Mouse (Mus musculus) ovary, postnatal 36 days (tissue): ENCODE measurements around the gene Olfr539.
"Not testable (repeated sequence)": the region's sequence is repeated elsewhere in the genome, so short reads cannot be mapped to it uniquely, and the experiment has no call there.

ENCODE experiments used
- DNase-seq: peaks from one replicate; pipeline ENCODE4 v3.0.0; 2022; ENCODE audit warnings: low spot score, mixed read lengths

Olfr539 gene

DNA sequence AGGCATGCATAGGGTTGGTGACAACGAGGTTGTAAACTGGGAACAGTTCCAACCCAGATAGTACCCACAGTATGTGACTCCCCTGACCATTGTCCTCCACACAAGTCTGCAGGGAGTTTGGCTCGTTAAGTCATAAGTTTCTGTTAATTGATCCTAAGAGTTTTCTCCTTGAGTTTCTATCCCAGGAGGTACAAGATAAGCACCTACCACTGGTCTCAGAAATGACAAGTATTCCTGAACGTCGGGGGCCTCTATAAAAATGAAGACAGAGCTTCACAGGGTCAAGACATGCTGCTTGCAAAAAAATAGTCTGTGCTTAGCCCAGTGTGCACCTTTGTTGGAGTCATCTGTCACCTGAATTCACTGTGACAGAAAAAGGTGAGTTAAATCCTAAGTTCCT is at the start of gene Olfr539:
TSS of gene Olfr539 (plus strand) at position 301 of the 400 bp plus-strand sequence.
- DNase-seq: no peak

GRCm38 (mm10) chr7:140628670-140629069 is 31.1 kb upstream of the Olfr539 start, which contains the start of gene Olfr61:
Gene Olfr61 (plus strand): TSS chr7:140628970.
- DNase-seq: not testable (repeated sequence)

DNA sequence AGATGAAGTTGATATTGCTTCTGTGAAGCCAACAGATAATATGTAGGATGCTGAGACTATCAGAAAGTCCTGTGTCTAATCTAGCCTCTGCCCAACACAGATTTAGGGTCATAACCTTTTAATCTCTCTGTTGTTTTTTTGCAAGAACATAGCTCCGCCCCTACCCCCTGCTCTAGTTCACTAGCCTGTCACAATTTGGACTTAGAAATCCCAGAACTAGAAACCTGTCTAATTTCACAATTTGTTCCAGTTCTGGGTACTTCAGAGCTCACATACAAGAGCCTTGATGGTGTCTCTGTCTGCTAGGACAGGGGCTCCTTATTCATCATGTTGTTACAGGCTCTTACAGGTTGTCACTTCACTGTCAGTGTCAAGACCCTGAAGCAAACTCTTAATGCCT is 29.2 kb upstream of the Olfr539 start:
- DNase-seq: no peak

GRCm38 (mm10) chr7:140646152-140646551 is 13.6 kb upstream of the Olfr539 start, which contains the start of gene Olfr53:
Gene Olfr53 (plus strand): TSS chr7:140646452.
- DNase-seq: no peak

DNA sequence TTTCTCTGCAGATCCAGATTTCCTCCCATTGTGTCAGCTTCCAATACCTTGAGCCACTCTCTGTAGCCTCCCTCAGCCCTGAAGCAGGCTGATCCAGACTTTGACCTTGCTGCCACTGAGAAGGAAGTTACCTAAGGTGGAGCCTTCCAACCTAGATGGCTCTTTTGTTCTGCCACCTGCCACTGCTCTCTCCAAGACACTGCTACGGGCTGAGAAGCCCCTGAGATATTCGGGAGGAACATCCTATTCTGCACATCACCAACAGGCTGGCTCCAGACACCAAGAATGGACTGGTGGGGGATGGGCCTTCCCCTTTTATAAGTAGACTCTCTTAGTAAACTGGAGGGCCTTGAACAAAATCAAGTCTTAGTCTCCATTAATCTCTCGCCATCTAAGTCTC is 11.0 kb downstream of the Olfr539 start:
- DNase-seq: not testable (repeated sequence)

GRCm38 (mm10) chr7:140675863-140676262 is 16.1 kb downstream of the Olfr539 start:
- no peak for DNase-seq

DNA sequence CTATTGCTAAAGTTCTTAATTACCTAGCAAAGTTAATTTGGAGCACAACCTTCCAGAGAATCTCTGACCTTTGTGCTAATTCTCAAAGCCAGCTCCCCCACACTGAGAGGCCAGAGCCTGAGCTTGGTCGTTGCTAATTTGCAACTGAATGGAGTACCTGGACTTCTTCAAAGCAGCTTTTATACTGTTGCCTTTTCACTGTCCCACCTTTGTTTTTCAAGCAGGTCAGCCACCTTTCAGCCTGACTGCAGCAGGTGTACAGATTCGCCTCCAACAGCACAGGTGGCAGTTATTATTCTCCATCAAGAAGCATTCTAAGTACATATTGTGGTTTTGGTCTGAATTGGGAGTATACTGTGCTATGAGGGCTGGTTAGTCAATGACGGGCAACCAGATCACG is 19.9 kb downstream of the Olfr539 start:
- DNase-seq: not testable (repeated sequence)

- DNase-seq: no peak
Observed at GRCm38 (mm10) chr7:140681651-140682050, 21.9 kb downstream of the Olfr539 start, which contains the start of gene Olfr45. Gene Olfr45 (plus strand): TSS chr7:140681951.

DNA sequence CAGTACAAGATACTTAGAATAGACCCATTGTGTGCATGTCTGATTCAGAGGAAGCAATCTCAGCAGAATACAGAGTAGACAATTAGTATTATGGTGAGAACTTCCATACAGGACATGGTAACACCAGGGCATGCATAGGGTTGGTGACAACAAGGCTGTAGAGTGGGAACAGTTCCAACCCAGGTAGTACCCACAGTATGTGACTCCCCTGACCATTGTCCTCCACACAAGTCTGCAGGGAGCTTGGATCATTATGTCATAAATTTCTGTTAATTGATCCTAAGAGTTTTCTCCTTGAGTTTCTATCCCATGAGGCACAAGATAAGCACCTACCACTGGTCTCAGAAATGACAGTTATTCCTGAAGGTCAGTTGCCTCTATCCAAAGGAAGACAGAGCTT is 37.2 kb downstream of the Olfr539 start, which contains the start of gene Olfr541:
TSS of gene Olfr541 (plus strand) at position 301 of the 400 bp plus-strand sequence.
- no peak for DNase-seq

GRCm38 (mm10) chr7:140706348-140706747 is 46.6 kb downstream of the Olfr539 start:
- DNase-seq: no peak

DNA sequence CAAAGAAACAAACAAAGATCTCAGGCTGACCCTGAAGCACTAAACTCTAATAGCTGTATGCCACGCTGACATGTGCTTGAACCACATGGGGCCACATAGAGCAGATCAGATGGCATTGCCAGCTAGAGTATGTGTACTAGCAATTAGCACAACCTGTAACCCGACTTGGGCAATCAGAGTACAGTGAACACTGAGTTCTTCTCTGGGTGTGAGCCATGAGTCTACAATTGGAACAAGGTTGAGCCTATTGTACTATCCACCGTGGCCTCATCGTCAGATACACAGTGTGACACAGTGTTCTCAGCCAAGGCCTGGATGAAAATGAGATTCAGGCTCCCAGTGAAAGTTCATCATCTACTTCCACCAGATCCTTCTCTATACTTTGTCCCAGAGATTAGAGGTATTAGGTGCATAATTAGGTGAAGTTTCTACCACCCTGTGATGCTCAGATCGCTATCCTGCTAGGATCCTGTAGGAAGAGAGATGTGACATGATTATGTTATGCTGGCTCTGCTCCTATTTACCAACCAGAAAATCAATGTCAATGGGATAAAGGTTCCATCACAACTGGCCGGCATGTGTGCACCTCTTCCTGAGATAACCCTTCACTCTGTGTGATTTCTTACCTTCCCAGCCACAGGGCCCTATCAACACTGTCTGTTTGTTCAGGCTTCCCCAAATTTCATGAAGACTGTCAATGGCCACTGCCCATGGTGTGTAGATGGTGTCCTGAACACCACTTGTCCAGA is 48.0 kb downstream of the Olfr539 start:
- no peak for DNase-seq

- no peak for DNase-seq
Observed at GRCm38 (mm10) chr7:140717155-140718055, 57.7 kb downstream of the Olfr539 start.

DNA sequence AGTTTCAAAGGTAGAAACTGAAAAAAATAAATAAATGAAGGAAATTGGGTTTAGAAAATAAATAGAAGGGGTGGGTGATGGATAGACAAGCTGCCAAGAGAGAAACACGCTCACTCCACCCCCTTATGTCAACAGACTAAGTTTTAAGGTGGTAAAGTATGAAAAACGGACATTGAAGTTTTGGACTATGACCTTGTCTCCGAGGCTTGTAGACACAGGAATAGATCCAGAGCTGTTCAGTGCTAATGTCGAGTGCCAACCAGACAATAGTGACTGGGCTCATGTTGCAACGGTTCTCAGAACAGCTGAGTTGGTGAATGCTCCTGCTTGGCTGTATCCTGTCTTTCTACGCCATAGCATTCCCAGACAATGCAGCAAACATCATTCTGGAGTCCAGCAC is 61.4 kb downstream of the Olfr539 start:
- no peak for DNase-seq

DNA sequence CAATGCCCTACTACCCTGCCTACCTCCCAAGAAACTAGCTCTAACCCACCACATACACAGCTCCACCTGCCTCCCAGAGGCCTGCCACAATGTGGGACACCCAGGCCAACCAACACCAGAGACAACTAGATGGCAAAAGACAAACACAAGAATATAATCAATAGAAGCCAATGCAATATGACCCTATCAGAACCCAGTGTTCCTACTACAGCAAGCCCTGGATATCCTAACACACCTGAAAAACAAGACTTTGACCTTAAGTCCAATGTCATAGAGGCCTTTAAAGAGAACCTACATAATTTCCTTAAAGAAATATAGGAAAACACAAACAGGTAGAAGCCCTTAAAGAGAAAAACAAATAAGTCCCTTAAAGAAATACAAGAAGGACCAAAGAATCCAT is 65.8 kb downstream of the Olfr539 start:
- no peak for DNase-seq
